Mouse (Mus musculus): ENCODE results near the gene Rprml. TPM values are rescaled to one million over a fixed set of nuclear protein-coding genes. Genes with fewer than 3 reads are reported as not detected.
A peak's percentile ranks its signal among the peaks of the same experiment; 100 is the strongest.

Rprml gene
- polyA plus RNA-seq, 1 experiment from 2014 or later = 0.51 TPM

DNA sequence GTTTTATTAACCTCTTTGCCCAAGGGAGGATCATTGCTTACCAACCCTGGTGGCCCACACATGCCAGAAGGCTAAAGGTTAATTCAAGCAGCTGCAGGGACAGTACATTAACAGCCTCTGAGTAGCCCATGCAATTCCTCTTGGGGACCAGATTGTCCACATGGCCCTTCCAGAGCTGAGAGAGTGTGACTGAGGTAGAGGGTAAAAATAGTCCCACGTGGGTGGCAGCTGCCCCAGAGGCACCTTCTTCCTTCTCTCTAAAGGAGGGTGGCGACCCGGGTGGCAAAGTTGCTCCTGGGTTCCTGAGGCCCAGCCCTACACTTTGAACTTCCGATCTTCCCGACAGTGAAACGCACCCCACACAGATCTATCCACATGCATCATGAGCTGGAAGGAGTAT is 3.1 kb upstream of the Rprml start:
- no peak overlapping the region for H3K9ac ChIP-seq (replicated peaks)
- no peak overlapping the region for H3K27ac ChIP-seq (replicated peaks)
- no peak for ATAC-seq (ENCODE audit: low FRiP score)
- no peaks in the 10 kb centered on the region for H3K36me3 ChIP-seq
- no peaks in the 10 kb centered on the region for H3K9me3 ChIP-seq (replicated peaks)
- no peak overlapping the region for H3K4me3 ChIP-seq (replicated peaks)
- WGBS = 85% methylated on average over 6 of the region's 6 CpGs
- H3K27me3 ChIP-seq (replicated peaks) = peaks cover 59% of the 10 kb centered on the region
- H3K4me1 ChIP-seq = peaks cover 18% of the 10 kb centered on the region
- no peak overlapping the region for H3K4me2 ChIP-seq

DNA sequence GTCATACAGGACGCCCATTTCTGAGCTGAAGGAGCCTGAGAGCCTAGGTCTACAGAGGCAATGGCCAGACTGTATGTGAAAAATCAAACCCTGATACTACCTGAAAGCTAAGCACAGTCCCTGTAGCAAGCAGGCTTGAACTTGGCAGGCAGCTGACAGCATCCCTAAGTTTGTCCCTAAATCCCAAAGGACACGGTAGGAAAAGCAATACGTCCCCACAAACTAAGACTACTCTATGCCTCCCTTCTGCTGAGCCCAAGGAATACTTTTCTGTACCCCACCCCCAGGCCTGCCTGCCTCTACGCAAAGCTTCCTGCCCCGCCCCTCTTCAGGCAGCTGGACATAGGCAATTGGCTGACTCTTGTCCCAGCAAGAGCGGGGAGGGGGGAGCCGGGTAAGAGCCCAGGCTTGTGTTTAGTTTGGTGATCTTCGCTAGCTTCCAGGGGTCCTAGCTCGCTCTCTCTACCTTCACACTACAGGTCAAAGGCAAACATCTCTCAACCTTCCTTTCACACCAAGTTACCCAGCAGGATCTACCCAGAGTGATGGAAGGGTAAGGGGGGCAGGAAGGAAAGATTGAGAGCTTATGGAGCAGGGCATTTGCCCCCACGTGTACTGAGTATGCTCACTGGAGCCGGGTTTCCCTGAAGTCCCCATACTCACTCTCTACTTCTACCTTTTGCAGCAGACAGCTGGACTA is 1.3 kb upstream of the Rprml start:
- Histone ChIP-seq H3K4me2 (no peak overlapping the region), H3K36me3 (no peaks in the 10 kb centered on the region), H3K4me3 (replicated peaks) (no peak overlapping the region), H3K27ac (replicated peaks) (no peak overlapping the region), H3K9me3 (replicated peaks) (no peaks in the 10 kb centered on the region), H3K27me3 (replicated peaks) (peaks cover 70% of the 10 kb centered on the region), H3K9ac (replicated peaks) (no peak overlapping the region), H3K4me1 (peaks cover 18% of the 10 kb centered on the region)
- 11% methylated on average over 11 of the region's 11 CpGs for whole genome bisulfite sequencing
- no peak for ATAC-seq (ENCODE audit: low FRiP score)

DNA sequence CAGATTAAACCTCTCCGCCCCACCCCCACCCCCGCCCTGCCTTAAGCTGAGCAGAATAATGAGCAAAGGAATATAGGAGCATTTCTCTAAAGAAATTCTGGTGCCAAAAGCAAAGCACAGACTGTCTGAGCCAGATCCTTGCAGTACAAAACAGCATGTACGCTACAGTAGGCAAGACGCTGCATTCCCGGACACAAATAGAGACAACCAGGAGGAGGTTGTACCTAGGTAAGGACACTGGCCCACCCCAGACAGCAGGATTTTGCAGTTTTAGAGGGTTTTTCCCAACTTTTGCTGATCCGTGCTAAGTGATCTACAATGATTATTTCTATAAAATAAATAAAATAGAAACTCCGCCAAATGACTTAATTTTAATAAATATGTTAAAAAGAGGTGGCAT is 714 bp upstream of the Rprml start:
- H3K36me3 ChIP-seq = no peaks in the 10 kb centered on the region
- H3K4me1 ChIP-seq = peaks cover 18% of the 10 kb centered on the region
- H3K4me2 ChIP-seq = no peak overlapping the region
- 34% methylated on average over 7 of the region's 7 CpGs for WGBS
- peaks cover 76% of the 10 kb centered on the region for H3K27me3 ChIP-seq (replicated peaks)
- H3K4me3 ChIP-seq (replicated peaks) = no peak overlapping the region
- no peak for ATAC-seq (ENCODE audit: low FRiP score)
- H3K9ac ChIP-seq (replicated peaks) = no peak overlapping the region
- H3K27ac ChIP-seq (replicated peaks) = no peak overlapping the region
- H3K9me3 ChIP-seq (replicated peaks) = no peaks in the 10 kb centered on the region

DNA sequence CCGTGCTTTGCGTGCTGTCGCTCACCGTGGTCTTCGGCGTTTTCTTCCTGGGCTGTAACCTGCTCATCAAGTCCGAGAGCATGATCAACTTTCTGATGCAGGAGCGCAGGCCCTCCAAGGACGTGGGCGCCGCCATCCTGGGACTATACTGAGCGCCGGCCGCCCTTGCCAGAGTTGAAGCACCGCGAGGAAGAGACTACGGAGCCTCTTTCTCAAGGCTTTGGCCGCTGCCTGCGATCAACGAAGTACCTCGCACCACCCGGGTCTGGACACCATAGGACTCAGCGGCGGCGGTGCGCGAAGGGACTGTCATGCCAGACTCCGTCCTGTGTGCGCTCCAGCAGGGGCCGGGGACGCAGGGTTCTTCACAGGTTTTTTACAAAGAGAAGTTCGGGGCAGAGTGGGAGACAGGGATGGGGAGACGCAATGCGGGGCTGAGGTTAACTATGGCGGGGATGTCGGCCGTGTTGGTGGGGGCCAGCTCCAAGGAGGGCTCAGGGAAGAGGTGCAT is 668 bp downstream of the Rprml start:
- H3K36me3 ChIP-seq = no peaks in the 10 kb centered on the region
- no peaks in the 10 kb centered on the region for H3K9me3 ChIP-seq (replicated peaks)
- H3K27me3 ChIP-seq (replicated peaks) = peaks cover 85% of the 10 kb centered on the region
- peak overlapping the region; percentile 40 for H3K4me3 ChIP-seq (replicated peaks)
- H3K4me2 ChIP-seq = peak overlapping the region; percentile 73
- H3K4me1 ChIP-seq = peaks cover 18% of the 10 kb centered on the region
- ATAC-seq (ENCODE audit: low FRiP score) = no peak
- H3K27ac ChIP-seq (replicated peaks) = no peak overlapping the region
- WGBS = 2% methylated on average over 37 of the region's 37 CpGs
- no peak overlapping the region for H3K9ac ChIP-seq (replicated peaks)

DNA sequence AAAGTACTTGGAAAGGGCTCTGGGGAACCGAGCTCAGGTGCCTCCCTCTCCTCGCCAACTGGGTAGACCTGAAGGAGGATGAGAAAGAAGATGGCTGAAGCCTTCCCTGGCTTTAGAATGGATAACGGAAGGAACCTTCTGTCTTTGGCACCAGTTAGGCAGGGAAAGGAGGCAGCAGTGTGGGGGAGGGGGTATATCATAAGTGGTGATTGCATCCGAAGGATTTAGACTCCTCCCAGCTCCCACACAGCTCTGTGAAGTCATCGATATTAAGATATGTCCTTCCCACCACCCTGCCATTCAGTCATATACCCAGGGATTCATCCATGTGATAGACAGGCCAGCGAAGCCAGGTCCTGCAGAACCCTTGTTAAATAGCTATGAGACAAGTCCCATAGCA is 2.1 kb downstream of the Rprml start:
- no peak overlapping the region for H3K4me2 ChIP-seq
- peaks cover 88% of the 10 kb centered on the region for H3K27me3 ChIP-seq (replicated peaks)
- 83% methylated on average over 6 of the region's 6 CpGs for WGBS
- ATAC-seq (ENCODE audit: low FRiP score) = no peak
- H3K9ac ChIP-seq (replicated peaks) = no peak overlapping the region
- no peak overlapping the region for H3K27ac ChIP-seq (replicated peaks)
- no peak overlapping the region for H3K4me3 ChIP-seq (replicated peaks)
- H3K36me3 ChIP-seq = no peaks in the 10 kb centered on the region
- H3K4me1 ChIP-seq = peaks cover 18% of the 10 kb centered on the region
- no peaks in the 10 kb centered on the region for H3K9me3 ChIP-seq (replicated peaks)

DNA sequence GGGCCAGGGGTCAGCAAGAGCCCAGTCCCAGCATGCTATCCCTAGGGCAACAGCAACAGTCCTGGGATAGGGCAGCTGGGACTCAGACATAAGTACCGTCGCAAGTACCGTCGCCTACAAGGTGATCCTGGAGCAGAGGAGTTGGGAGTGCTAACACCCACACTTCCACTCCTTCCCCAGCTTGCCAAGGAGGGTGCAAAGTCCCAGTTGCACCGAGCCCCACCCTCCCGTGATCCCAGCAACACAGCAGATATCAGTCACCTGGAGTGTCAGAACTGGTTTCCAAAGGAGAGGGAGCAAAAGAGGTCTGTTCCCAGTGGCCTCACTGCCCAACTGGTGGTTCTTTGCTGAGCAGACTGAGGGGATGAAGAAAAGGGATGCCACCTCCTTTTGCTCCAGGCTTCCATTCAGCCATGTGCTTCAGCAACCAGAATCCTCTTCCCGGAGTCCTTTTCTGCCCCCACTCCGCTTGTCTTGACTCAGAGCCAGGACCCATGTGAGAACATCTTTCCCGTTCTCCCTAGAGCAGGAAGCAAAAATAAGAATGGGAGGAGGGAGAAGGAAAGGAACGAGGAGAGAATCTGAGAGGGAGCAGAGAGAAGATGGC is 4.1 kb downstream of the Rprml start:
- Histone ChIP-seq H3K9me3 (replicated peaks) (no peaks in the 10 kb centered on the region), H3K9ac (replicated peaks) (no peak overlapping the region), H3K36me3 (no peaks in the 10 kb centered on the region), H3K27ac (replicated peaks) (no peak overlapping the region), H3K4me2 (no peak overlapping the region), H3K4me3 (replicated peaks) (no peak overlapping the region), H3K27me3 (replicated peaks) (peaks cover 75% of the 10 kb centered on the region), H3K4me1 (peaks cover 18% of the 10 kb centered on the region)
- ATAC-seq (ENCODE audit: low FRiP score) = no peak
- 76% methylated on average over 10 of the region's 10 CpGs for WGBS

DNA sequence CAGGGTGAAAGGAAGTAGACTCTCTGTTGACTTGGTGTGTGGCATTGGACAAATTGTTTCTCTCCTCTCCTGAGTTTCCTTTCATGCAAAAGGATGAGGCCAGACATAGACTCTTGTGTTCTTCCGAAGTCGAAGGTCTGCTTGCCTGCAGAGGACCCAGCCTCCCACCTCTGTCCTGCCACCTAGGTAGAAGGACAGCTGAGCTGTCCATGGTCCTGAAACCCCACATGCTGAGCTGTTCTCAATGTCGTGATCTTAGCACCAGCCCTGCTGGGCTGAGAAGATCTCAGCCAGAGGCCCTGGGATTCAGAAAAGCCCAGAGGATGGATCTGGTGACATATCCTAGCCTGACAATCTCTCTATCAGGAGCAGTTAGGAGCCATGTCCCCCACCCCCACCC is 7.2 kb downstream of the Rprml start:
- H3K27ac ChIP-seq (replicated peaks) = no peak overlapping the region
- no peak overlapping the region for H3K4me2 ChIP-seq
- ATAC-seq (ENCODE audit: low FRiP score) = no peak
- H3K36me3 ChIP-seq = no peaks in the 10 kb centered on the region
- WGBS = 14% methylated on average over 3 of the region's 3 CpGs
- H3K4me1 ChIP-seq = no peaks in the 10 kb centered on the region
- no peak overlapping the region for H3K9ac ChIP-seq (replicated peaks)
- peaks cover 44% of the 10 kb centered on the region for H3K27me3 ChIP-seq (replicated peaks)
- H3K4me3 ChIP-seq (replicated peaks) = no peak overlapping the region
- H3K9me3 ChIP-seq (replicated peaks) = no peaks in the 10 kb centered on the region

DNA sequence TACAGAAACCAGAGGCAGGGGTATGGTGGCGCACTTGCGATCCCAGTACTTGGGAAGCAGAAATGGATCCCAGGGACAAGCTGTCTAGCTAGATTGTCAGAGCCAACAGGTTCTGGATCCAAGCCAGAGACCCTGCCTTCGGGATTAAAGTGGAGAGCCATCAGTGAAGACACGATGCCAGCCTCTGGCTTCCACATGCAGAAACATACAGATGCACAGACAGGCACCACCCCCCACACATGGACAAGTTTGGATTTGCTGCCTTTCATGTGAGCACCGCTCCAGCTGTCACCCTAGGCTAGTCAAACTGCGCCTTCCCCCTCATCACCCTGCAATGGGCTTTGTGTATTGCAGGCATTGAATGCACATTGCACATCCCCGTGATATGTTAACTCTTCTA is 8.8 kb downstream of the Rprml start:
- no peak overlapping the region for H3K9ac ChIP-seq (replicated peaks)
- no peaks in the 10 kb centered on the region for H3K4me1 ChIP-seq
- 77% methylated on average over 7 of the region's 7 CpGs for WGBS
- H3K27ac ChIP-seq (replicated peaks) = no peak overlapping the region
- H3K9me3 ChIP-seq (replicated peaks) = no peaks in the 10 kb centered on the region
- H3K4me3 ChIP-seq (replicated peaks) = no peak overlapping the region
- ATAC-seq (ENCODE audit: low FRiP score) = no peak
- no peaks in the 10 kb centered on the region for H3K36me3 ChIP-seq
- H3K27me3 ChIP-seq (replicated peaks) = peaks cover 27% of the 10 kb centered on the region
- no peak overlapping the region for H3K4me2 ChIP-seq

DNA sequence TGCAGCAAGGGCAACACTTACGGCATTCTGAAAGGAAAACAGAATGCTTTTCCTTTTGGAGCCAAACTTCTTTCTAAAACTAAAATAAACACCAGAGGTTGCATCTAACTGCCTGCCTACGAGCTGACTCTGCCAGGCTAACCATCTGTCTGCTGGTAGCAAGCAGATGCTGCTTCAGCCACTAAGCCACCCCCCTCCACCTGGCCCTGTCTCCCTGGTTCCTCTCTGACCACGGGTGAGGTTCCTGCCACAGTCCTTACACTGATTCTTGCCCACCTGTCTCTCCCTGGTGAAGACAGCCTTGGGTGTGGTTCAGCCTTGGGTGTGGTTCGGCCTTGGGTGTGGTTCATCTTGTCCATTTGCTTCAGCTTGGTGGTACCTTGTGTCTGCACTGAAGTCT is 12.5 kb downstream of the Rprml start:
- Histone ChIP-seq H3K9me3 (replicated peaks) (no peaks in the 10 kb centered on the region), H3K9ac (replicated peaks) (no peak overlapping the region), H3K4me3 (replicated peaks) (no peak overlapping the region), H3K27me3 (replicated peaks) (0 out of 2 replicates have a peak, but pooled peaks cover 4% of the 10 kb centered on the region), H3K4me1 (peaks cover 14% of the 10 kb centered on the region), H3K4me2 (no peak overlapping the region), H3K36me3 (no peaks in the 10 kb centered on the region), H3K27ac (replicated peaks) (no peak overlapping the region)
- WGBS = 51% methylated on average over 4 of the region's 4 CpGs
- no peak for ATAC-seq (ENCODE audit: low FRiP score)

DNA sequence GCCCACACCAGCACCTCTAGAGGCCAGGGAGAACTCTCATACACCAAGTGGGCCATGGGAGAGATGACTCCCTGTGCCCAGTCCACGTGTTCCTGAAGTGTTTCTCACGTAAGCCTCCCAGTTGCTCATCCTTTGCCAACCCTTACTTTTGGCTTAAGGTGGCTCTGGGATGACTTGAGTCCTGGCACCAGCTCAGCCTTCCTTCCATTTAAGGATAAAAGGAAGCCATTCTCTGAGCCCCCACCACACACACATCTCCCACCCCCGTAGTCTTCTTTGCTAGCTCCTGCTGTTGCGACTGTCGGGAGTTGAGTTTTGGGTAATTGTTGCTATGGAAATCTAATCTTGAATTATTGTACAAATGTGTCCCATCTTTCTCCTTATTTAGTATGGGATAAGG is 13.2 kb downstream of the Rprml start:
- Histone ChIP-seq H3K36me3 (no peaks in the 10 kb centered on the region), H3K9ac (replicated peaks) (no peak overlapping the region), H3K4me1 (peaks cover 20% of the 10 kb centered on the region), H3K4me2 (no peak overlapping the region), H3K4me3 (replicated peaks) (no peak overlapping the region), H3K27me3 (replicated peaks) (0 out of 2 replicates have a peak, but pooled peaks cover under 1% of the 10 kb centered on the region), H3K9me3 (replicated peaks) (no peaks in the 10 kb centered on the region), H3K27ac (replicated peaks) (no peak overlapping the region)
- 65% methylated on average over 5 of the region's 5 CpGs for WGBS
- ATAC-seq (ENCODE audit: low FRiP score) = no peak

DNA sequence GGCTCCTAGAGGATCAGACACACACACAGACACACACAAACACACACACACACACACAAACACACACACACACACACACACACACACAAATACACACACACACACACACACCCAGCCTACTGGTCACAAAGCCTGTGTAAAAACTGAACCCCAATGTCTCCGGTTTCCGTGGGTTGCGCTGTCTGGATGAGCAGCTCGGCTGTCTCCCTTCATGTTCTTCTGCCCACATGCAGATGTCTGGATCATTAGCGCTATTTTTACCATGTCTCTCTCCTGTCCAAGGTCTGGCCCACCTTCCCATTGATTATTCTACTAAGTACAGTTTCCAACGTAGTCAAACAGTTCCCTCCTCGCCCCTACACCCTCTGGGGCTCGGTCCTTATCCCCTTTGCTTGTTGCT is 13.7 kb downstream of the Rprml start:
- Histone ChIP-seq H3K4me2 (no peak overlapping the region), H3K27me3 (replicated peaks) (no peaks in the 10 kb centered on the region), H3K4me3 (replicated peaks) (no peak overlapping the region), H3K36me3 (no peaks in the 10 kb centered on the region), H3K4me1 (peaks cover 21% of the 10 kb centered on the region), H3K27ac (replicated peaks) (no peak overlapping the region), H3K9me3 (replicated peaks) (no peaks in the 10 kb centered on the region), H3K9ac (replicated peaks) (no peak overlapping the region)
- WGBS = 91% methylated on average over 8 of the region's 8 CpGs
- no peak for ATAC-seq (ENCODE audit: low FRiP score)

DNA sequence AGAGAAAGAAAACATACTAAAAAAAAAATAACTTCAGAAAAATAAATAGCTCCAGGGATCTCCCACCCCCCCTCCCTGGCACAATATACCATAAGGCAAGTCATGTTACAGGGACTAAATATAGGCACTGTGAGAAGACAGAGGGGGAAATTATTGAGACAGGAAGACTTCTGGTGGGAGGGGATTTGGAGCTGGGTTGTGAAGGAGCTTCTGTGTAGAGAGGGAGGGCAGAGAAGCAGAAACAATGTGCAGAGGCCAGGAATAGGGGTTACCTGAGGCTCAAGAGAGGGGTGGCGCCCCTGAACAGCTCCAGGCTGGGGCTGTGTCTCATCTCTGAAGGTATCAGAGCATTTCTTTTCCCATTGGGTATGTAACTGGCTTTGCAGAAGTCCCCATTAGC is 16.3 kb downstream of the Rprml start:
- Histone ChIP-seq H3K36me3 (no peaks in the 10 kb centered on the region), H3K4me3 (replicated peaks) (no peak overlapping the region), H3K27me3 (replicated peaks) (no peaks in the 10 kb centered on the region), H3K27ac (replicated peaks) (peak overlapping the region; percentile 54; the same call in 1 of the 2 replicates), H3K9me3 (replicated peaks) (no peaks in the 10 kb centered on the region), H3K4me1 (peaks cover 21% of the 10 kb centered on the region), H3K9ac (replicated peaks) (no peak overlapping the region), H3K4me2 (no peak overlapping the region)
- WGBS = 71% methylated on average over 1 of the region's 1 CpGs
- 0 out of 2 replicates have a peak, but pooled peaks have one; percentile 17 for ATAC-seq (ENCODE audit: low FRiP score)

Data from neural tube, embryonic 15.5 days (tissue).